Mouse (Mus musculus) brain, embryonic 14.5 days (tissue): ENCODE data around the gene Chsy1.

Source experiments
- CTCF ChIP-seq: fragments of 200-500 bp; IDR thresholded peaks from 2 replicates; pipeline ENCODE4 v1.5.1; 2012; ENCODE audit warnings: inconsistent platforms, mild to moderate bottlenecking, moderate library complexity, borderline replicate concordance; ENCODE audit not compliant: insufficient read depth, insufficient read length; ENCODE audit errors: extremely low read depth
- POLR2A ChIP-seq: fragments of 200-500 bp; IDR thresholded peaks from 2 replicates; pipeline ENCODE4 v1.6.1; 2012; ENCODE audit warnings: mild to moderate bottlenecking, inconsistent platforms, borderline replicate concordance; ENCODE audit not compliant: poor library complexity, insufficient read depth, insufficient read length, severe bottlenecking; ENCODE audit errors: extremely low read depth

DNA sequence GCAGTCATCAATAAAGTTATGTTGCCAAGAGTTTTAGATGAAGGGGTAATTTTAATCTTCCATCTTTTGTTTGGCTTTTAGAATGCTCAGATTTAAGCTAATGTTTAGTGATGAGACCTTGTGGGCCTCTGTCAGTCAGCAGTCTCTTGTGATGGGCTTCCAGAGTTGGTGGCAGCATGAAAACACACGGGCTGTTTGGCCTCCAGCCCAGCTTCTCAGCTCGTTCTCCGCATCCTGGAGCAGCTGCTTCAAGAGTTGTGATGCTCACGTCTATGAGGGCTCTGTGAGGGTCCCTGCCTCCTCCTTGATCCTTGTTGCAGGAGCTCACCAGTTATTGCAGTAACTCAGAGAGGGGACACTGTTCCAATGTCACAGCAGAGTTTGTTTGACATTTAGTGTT lies 29.0 kb downstream of the Chsy1 start:
- TF ChIP-seq POLR2A (no peak), CTCF (no peak)
